Mouse (Mus musculus) kidney, adult 2 months (tissue): ENCODE results near the gene Sbf2.

Experiments
- CTCF ChIP-seq: fragments of 200-500 bp; conservative IDR thresholded peaks from 2 replicates; pipeline ENCODE4 v1.5.1; 2011; ENCODE audit warnings: low read depth, mild to moderate bottlenecking, control low read depth, low read length, moderate library complexity, mixed read lengths; ENCODE audit not compliant: insufficient read depth, insufficient read length
- POLR2A ChIP-seq: fragments of 200-500 bp; IDR thresholded peaks from one replicate; pipeline ENCODE4 v1.6.1; 2011; ENCODE audit warnings: low read depth, low read length, control low read depth

- TF ChIP-seq CTCF (no peak), POLR2A (no peak)
Measured at GRCm38 (mm10) chr7:110655230-110655629, 40.5 kb upstream of the Sbf2 start.
